Mouse (Mus musculus): ENCODE results near the gene Pqlc2. TPM values are rescaled to one million over a fixed set of nuclear protein-coding genes. Genes with fewer than 3 reads are reported as not detected.
A peak's percentile ranks its signal among the peaks of the same experiment; 100 is the strongest.

The Pqlc2 gene
- polyA plus RNA-seq, 1 experiment from 2014 or later = 13.6 TPM

Small RNA genes lying within 50 kb of the gene (microRNA-seq; reads per million reads assigned to microRNA genes)
- gene Gm24245 (11.1 reads per million, percentile 22 among the genes with 10 or more reads in this experiment), gene Gm25732 (2.4 reads per million)

Other genes with a start within 250 kb of the Pqlc2 start
- gene Htr6, start 235.1 kb downstream of the Pqlc2 start, polyA plus RNA-seq (2016; fragmentation: Nextera tagmentation; extraction: Ambion mirVana) = 0.07 and 0.12 TPM in 2 replicates
- 19.6 and 22.7 TPM in 2 replicates for gene Nbl1, start 217.7 kb downstream of the Pqlc2 start, polyA plus RNA-seq (2016; fragmentation: Nextera tagmentation; extraction: Ambion mirVana)
- gene Minos1, start 179.6 kb downstream of the Pqlc2 start, polyA plus RNA-seq (2016; fragmentation: Nextera tagmentation; extraction: Ambion mirVana) = 375 and 389 TPM in 2 replicates
- 340 and 360 TPM in 2 replicates for gene Capzb, start 117.8 kb downstream of the Pqlc2 start, polyA plus RNA-seq (2016; fragmentation: Nextera tagmentation; extraction: Ambion mirVana)
- gene Akr7a5, start within 50 bp of the Pqlc2 start, polyA plus RNA-seq (2016; fragmentation: Nextera tagmentation; extraction: Ambion mirVana) = 117 and 120 TPM in 2 replicates
- 186 and 195 TPM in 2 replicates for gene Mrto4, start 41.9 kb upstream of the Pqlc2 start, polyA plus RNA-seq (2016; fragmentation: Nextera tagmentation; extraction: Ambion mirVana)
- gene Emc1, start 41.9 kb upstream of the Pqlc2 start, polyA plus RNA-seq (2016; fragmentation: Nextera tagmentation; extraction: Ambion mirVana) = 33.4 and 36.2 TPM in 2 replicates
- 57.4 and 63.4 TPM in 2 replicates for gene Ubr4, start 41.9 kb upstream of the Pqlc2 start, polyA plus RNA-seq (2016; fragmentation: Nextera tagmentation; extraction: Ambion mirVana)
- 2.3 and 3.0 TPM in 2 replicates for gene Iffo2, start 219.8 kb upstream of the Pqlc2 start, polyA plus RNA-seq (2016; fragmentation: Nextera tagmentation; extraction: Ambion mirVana)

Measured in forebrain, embryonic 10.5 days (tissue).